Mouse (Mus musculus) Patski (cell line): Measurements from ENCODE around the gene Ccdc28b. TPM values are rescaled to one million over a fixed set of nuclear protein-coding genes. Genes with fewer than 3 reads are reported as not detected.

Source experiments
- ATAC-seq: fragments of 100-300 bp; one replicate; pipeline ENCODE4 v1.8.0; 2021
- CTCF ChIA-PET: fragments of 350-600 bp; sonication (Branson Sonifier 250); formaldehyde crosslinking; loops from one replicate; lab custom pipeline; 2022; ENCODE audit warnings: inconsistent platforms; lab: Charles Lee
- POLR2A ChIA-PET: fragments of 350-600 bp; sonication (Branson Sonifier 250); formaldehyde crosslinking; loops from one replicate; lab custom pipeline; 2022; ENCODE audit warnings: antibody characterized with exemption, inconsistent platforms; lab: Charles Lee
- DNase-seq: peaks from one replicate; pipeline ENCODE4 v3.0.0-alpha.2; 2011; ENCODE audit warnings: low read depth, low spot score
- H3K27me3 ChIP-seq: fragments of 371-371 bp; one replicate; pipeline ENCODE4 v1.5.1; 2021
- CTCF ChIP-seq: fragments of 100-300 bp; IDR thresholded peaks from one replicate; pipeline ENCODE4 v1.5.1; 2021
- in situ Hi-C: fragments of 300-500 bp; cut with MboI; formaldehyde crosslinking; loops from 3 replicates; pipeline ENCODE4 v1.11.1; 2018; ENCODE audit warnings: low pct_unique_long_range_greater_than_20kb, mixed read lengths
- polyA plus RNA-seq: library from polyadenylated mRNA; unstranded; gene quantifications from one replicate; pipeline ENCODE4 v1.2.3, GENCODE M21; 2021

The Ccdc28b gene
- polyA plus RNA-seq, 1 experiment from 2014 or later = 18.1 TPM

DNA sequence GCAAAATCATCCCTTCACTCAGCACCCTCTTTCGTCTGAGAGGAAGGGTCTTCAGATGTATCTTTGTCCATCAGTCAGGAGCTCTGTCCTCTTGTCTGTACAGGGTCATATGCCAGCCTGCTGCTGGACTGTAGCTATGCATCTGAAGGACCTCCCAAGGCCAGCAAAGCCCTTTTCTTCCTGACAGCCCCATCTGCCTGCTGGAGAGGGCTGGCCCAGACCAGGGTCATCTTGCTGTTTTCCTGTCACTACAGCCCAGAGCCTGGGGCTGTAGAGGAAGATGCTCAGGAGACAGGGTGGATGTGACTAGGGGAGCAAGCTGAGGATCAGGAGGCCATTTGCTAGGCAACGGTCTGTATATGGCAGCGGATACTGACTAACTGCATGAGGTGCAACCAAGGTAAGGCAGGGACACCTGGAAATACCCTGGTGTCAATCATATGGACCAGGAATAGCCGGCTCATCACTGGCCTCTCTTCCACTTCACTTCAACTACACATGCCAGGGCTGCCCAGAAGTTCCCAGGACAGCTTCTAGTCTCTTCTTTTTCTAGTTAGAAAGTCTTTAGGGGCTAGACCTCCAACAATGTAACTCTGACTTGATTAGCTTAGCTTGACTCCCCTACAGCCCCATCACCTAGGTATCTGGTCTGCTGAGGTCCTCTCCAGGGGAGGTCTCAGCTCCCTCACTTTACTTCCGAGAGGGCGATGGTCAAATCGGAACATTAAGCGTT is 778 bp downstream of the Ccdc28b start:
- POLR2A ChIA-PET = interaction anchor here (0.6 to 0.7 kb wide), 2 partner anchors 11 to 13 kb away, joined by 3 to 4 read pairs; no protein-coding TSS in a partner anchor
- no peaks in the 10 kb centered on the region for H3K27me3 ChIP-seq
- no peak for TF ChIP-seq CTCF
- CTCF ChIA-PET = no interaction called here
- ATAC-seq = no peak
- in situ Hi-C loops = no loop called here
- no peak for DNase-seq

GRCm38 (mm10) chr4:129622120-129622802 is 1.5 kb downstream of the Ccdc28b start:
- ChIA-PET CTCF (no interaction called here), POLR2A (interaction anchor here (0.6 kb wide), 1 partner anchor 11 kb away, joined by 4 read pairs; no protein-coding TSS in a partner anchor)
- no peak for DNase-seq
- in situ Hi-C loops = no loop called here
- ATAC-seq = no peak
- TF ChIP-seq CTCF = no peak
- no peaks in the 10 kb centered on the region for H3K27me3 ChIP-seq

DNA sequence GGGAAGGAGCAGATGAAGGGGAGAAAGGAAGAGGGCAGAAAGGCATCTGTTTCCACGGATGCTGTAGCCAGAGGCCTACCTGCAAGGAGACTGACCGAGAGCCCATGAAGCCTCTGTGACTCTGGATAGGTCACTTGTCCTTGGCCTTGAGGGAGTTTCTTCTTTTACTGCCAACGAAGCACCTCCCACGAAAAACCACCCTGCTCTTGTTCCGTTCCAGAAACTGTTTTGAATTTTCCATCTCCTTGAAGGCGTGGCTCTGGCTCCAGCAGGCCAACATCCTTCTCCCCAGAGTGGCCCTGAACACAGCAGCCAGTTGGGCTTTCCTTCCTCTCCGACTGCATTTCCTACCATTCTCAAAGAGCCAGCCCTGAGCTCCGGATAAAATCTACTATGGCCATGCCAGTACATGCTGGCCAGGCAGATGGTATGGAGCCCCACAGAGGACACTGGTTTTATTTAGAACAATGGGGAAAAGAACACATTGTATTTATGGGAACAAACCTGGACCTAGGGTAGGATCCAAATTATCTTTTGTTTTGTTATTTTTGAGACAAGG is 2.4 kb downstream of the Ccdc28b start:
- in situ Hi-C loops = no loop called here
- TF ChIP-seq CTCF = no peak
- DNase-seq = no peak
- POLR2A ChIA-PET = interaction anchor here (1.5 kb wide), 1 partner anchor 13 kb away, joined by 3 read pairs; no protein-coding TSS in a partner anchor
- no peak for ATAC-seq
- H3K27me3 ChIP-seq = no peaks in the 10 kb centered on the region
- CTCF ChIA-PET = no interaction called here

DNA sequence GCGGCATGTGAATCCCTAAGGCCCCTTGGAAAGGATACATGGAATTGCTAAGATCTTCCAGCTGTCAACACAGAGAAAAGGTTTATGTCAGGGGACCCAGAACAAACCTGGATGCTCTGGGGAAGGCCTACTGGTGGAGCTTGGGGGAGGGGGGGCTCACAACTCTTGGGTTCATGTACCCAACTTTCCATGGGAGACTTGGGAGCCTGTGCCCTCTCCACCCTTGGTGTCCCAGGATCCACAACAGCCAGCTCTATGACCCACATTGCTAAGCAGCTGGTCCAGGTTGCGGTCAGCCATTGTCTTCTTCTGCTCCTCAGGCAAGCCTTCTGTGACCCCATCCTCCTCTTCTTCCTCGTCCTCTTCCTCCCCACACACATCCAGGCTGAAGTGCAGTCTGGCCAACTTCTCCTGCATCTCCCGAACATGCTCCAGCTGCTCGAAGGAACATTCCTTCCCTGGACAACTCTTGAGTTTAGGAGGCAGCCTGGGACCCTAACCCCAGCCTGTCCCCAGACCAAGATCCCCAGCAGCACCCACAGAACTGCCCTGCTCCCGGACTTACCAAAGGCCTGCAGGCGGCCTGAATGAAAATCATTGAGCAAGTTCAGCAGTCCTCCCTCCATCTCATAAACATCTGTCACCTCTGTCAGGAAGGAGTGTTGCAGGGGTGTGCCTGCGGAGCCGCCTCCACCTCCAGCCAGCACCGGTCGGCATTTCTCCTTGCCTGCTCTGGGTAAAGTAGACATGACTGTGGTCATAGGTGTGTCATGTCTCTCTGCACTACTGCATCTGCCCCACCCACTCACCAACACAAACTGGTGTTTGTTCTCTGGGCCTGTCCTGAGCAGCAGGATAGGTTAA is 3.1 kb downstream of the Ccdc28b start:
- ATAC-seq (no peak), DNase-seq (no peak)
- TF ChIP-seq CTCF = no peak
- in situ Hi-C loops = no loop called here
- H3K27me3 ChIP-seq = no peaks in the 10 kb centered on the region
- CTCF ChIA-PET = interaction anchor here (1.0 kb wide), 1 partner anchor 12 kb away, joined by 4 read pairs; no protein-coding TSS in a partner anchor
- POLR2A ChIA-PET = interaction anchor here (1.5 kb wide), 1 partner anchor 12 kb away, joined by 3 read pairs; no protein-coding TSS in a partner anchor

- in situ Hi-C loops = no loop called here
- ChIA-PET POLR2A (interaction anchor here (0.6 kb wide), 1 partner anchor 364 kb away, joined by 3 read pairs; no protein-coding TSS in a partner anchor), CTCF (no interaction called here)
- ATAC-seq = no peak
- no peak for DNase-seq
- no peak for TF ChIP-seq CTCF
- H3K27me3 ChIP-seq = no peaks in the 10 kb centered on the region
Measured at GRCm38 (mm10) chr4:129618786-129619691, 4.7 kb downstream of the Ccdc28b start, which contains the start of gene Iqcc. Gene Iqcc, minus strand, starts transcription at chr4:129619099.

- ChIA-PET CTCF (no interaction called here), POLR2A (interaction anchor here (0.7 kb wide), 1 partner anchor 292 kb away, joined by 5 read pairs; no protein-coding TSS in a partner anchor)
- no peak for TF ChIP-seq CTCF
- H3K27me3 ChIP-seq = no peaks in the 10 kb centered on the region
- in situ Hi-C loops = no loop called here
- ATAC-seq (no peak), DNase-seq (no peak)
Measured at GRCm38 (mm10) chr4:129618031-129618430, 5.7 kb downstream of the Ccdc28b start.

DNA sequence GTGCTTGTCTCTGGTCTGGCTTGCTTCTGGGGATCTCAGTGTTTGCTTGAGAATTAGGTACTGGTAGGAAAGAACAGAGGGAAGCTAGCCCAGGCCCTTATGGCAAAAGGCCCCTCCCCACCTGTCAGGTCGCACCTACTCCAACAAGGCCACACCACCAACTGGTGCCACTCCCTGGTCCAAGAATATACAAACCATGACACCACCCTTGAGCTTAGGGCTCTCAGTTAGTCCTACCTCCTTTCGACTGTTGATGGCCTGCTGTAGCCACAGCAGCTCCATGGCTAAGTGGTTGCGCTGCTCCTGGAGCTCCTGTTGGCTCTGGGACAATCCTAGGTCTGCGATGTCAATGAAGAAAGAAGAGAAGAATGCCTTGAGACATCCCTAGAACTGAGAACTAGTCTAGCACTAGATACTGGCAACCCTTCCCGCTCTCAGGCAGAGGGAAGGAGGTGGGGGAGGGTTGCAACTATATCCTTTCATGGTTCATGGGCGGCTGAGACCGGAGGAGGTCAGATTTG is 6.6 kb downstream of the Ccdc28b start:
- ATAC-seq (no peak), DNase-seq (no peak)
- in situ Hi-C loops = no loop called here
- ChIA-PET POLR2A (interaction anchor here (0.7 to 1.4 kb wide), 2 partner anchors 8 to 291 kb away, joined by 3 to 5 read pairs; no protein-coding TSS in a partner anchor), CTCF (interaction anchor here (1.4 kb wide), 1 partner anchor 9 kb away, joined by 6 read pairs; no protein-coding TSS in a partner anchor)
- no peaks in the 10 kb centered on the region for H3K27me3 ChIP-seq
- TF ChIP-seq CTCF = no peak

- POLR2A ChIA-PET = interaction anchor here (1.4 kb wide), 1 partner anchor 8 kb away, joined by 3 read pairs; no protein-coding TSS in a partner anchor
- no peak for TF ChIP-seq CTCF
- CTCF ChIA-PET = interaction anchor here (1.4 kb wide), 1 partner anchor 8 kb away, joined by 6 read pairs; no protein-coding TSS in a partner anchor
- DNase-seq = no peak
- in situ Hi-C loops = no loop called here
- ATAC-seq = no peak
- no peaks in the 10 kb centered on the region for H3K27me3 ChIP-seq
Measured at GRCm38 (mm10) chr4:129616631-129617030, 7.1 kb downstream of the Ccdc28b start.
